Mouse (Mus musculus): ENCODE data around the gene Fscn2. TPM values are rescaled to one million over a fixed set of nuclear protein-coding genes. Genes with fewer than 3 reads are reported as not detected.

The Fscn2 gene
- polyA plus RNA-seq, 1 experiment from 2014 or later: 0.91 TPM

- H3K27ac ChIP-seq (ENCODE audit: low read length): peak overlapping the region; percentile 58
- H3K4me3 ChIP-seq (ENCODE audit: low read length): peak overlapping the region; percentile 66
- ATAC-seq (replicated peaks; ENCODE audit: extremely low read depth, insufficient read depth, low FRiP score): no peak; the same call in 1 of the 2 replicates
- no peaks in the 10 kb centered on the region for H3K27me3 ChIP-seq (ENCODE audit: control insufficient read depth, insufficient read depth, low read length)
- H3K4me2 ChIP-seq (ENCODE audit: low read depth, low read length): peak overlapping the region; percentile 93
- H3K9ac ChIP-seq (ENCODE audit: low read length): peak overlapping the region; percentile 77
- H3K9me3 ChIP-seq (replicated peaks; ENCODE audit: control insufficient read depth, low read length): no peaks in the 10 kb centered on the region
- WGBS: 2% methylated on average over 39 of the region's 40 CpGs
- peaks cover 29% of the 10 kb centered on the region for H3K36me3 ChIP-seq (ENCODE audit: control insufficient read depth, insufficient read depth)
- peaks cover 44% of the 10 kb centered on the region for H3K4me1 ChIP-seq (ENCODE audit: control insufficient read depth, insufficient read depth, low read length)
Observed at GRCm38 (mm10) chr11:120378031-120378610, 16.8 kb downstream of the Fscn2 start.

- H3K9me3 ChIP-seq (replicated peaks; ENCODE audit: control insufficient read depth, low read length): no peaks in the 10 kb centered on the region
- ATAC-seq (replicated peaks; ENCODE audit: extremely low read depth, insufficient read depth, low FRiP score): peak; percentile 83
- peak within 1 kb of the TSS; percentile 66 for H3K4me3 ChIP-seq (ENCODE audit: low read length)
- H3K27me3 ChIP-seq (ENCODE audit: control insufficient read depth, insufficient read depth, low read length): no peaks in the 10 kb centered on the region
- peaks cover 33% of the 10 kb centered on the region for H3K36me3 ChIP-seq (ENCODE audit: control insufficient read depth, insufficient read depth)
- 7% methylated on average over 54 of the region's 54 CpGs for WGBS
- peaks cover 40% of the 10 kb centered on the region for H3K4me1 ChIP-seq (ENCODE audit: control insufficient read depth, insufficient read depth, low read length)
- peak within 1 kb of the TSS; percentile 93 for H3K4me2 ChIP-seq (ENCODE audit: low read depth, low read length)
- H3K9ac ChIP-seq (ENCODE audit: low read length): peak within 1 kb of the TSS; percentile 78
- H3K27ac ChIP-seq (ENCODE audit: low read length): peak within 1 kb of the TSS; percentile 88
Observed at GRCm38 (mm10) chr11:120378611-120379540, 17.5 kb downstream of the Fscn2 start, which contains the start of gene Faap100. Gene Faap100, minus strand, starts transcription at chr11:120378764.

GRCm38 (mm10) chr11:120380271-120380670 lies 18.9 kb downstream of the Fscn2 start:
- no peak overlapping the region for H3K4me3 ChIP-seq (ENCODE audit: low read length)
- H3K9ac ChIP-seq (ENCODE audit: low read length): no peak overlapping the region
- H3K27ac ChIP-seq (ENCODE audit: low read length): no peak overlapping the region
- ATAC-seq (replicated peaks; ENCODE audit: extremely low read depth, insufficient read depth, low FRiP score): no peak
- H3K4me1 ChIP-seq (ENCODE audit: control insufficient read depth, insufficient read depth, low read length): peaks cover 31% of the 10 kb centered on the region
- H3K36me3 ChIP-seq (ENCODE audit: control insufficient read depth, insufficient read depth): peaks cover 31% of the 10 kb centered on the region
- H3K4me2 ChIP-seq (ENCODE audit: low read depth, low read length): no peak overlapping the region
- 94% methylated on average over 3 of the region's 3 CpGs for WGBS
- H3K9me3 ChIP-seq (replicated peaks; ENCODE audit: control insufficient read depth, low read length): no peaks in the 10 kb centered on the region
- H3K27me3 ChIP-seq (ENCODE audit: control insufficient read depth, insufficient read depth, low read length): no peaks in the 10 kb centered on the region

GRCm38 (mm10) chr11:120381157-120381556 lies 19.8 kb downstream of the Fscn2 start:
- Histone ChIP-seq H3K36me3 (ENCODE audit: control insufficient read depth, insufficient read depth) (peaks cover 31% of the 10 kb centered on the region), H3K4me1 (ENCODE audit: control insufficient read depth, insufficient read depth, low read length) (peaks cover 39% of the 10 kb centered on the region), H3K4me2 (ENCODE audit: low read depth, low read length) (no peak overlapping the region), H3K27ac (ENCODE audit: low read length) (peak overlapping the region; percentile 95), H3K4me3 (ENCODE audit: low read length) (no peak overlapping the region), H3K9ac (ENCODE audit: low read length) (no peak overlapping the region), H3K9me3 (replicated peaks; ENCODE audit: control insufficient read depth, low read length) (no peaks in the 10 kb centered on the region), H3K27me3 (ENCODE audit: control insufficient read depth, insufficient read depth, low read length) (no peaks in the 10 kb centered on the region)
- no peak for ATAC-seq (replicated peaks; ENCODE audit: extremely low read depth, insufficient read depth, low FRiP score)
- whole genome bisulfite sequencing: 77% methylated on average over 4 of the region's 4 CpGs

- Histone ChIP-seq H3K27ac (ENCODE audit: low read length) (peak overlapping the region; percentile 95), H3K4me1 (ENCODE audit: control insufficient read depth, insufficient read depth, low read length) (peaks cover 45% of the 10 kb centered on the region), H3K9ac (ENCODE audit: low read length) (peak overlapping the region; percentile 46), H3K36me3 (ENCODE audit: control insufficient read depth, insufficient read depth) (peaks cover 28% of the 10 kb centered on the region), H3K4me2 (ENCODE audit: low read depth, low read length) (no peak overlapping the region), H3K4me3 (ENCODE audit: low read length) (no peak overlapping the region), H3K27me3 (ENCODE audit: control insufficient read depth, insufficient read depth, low read length) (no peaks in the 10 kb centered on the region), H3K9me3 (replicated peaks; ENCODE audit: control insufficient read depth, low read length) (no peaks in the 10 kb centered on the region)
- ATAC-seq (replicated peaks; ENCODE audit: extremely low read depth, insufficient read depth, low FRiP score): peak; percentile 59
- 42% methylated on average over 9 of the region's 9 CpGs for WGBS
Observed at GRCm38 (mm10) chr11:120382509-120382908, 21.2 kb downstream of the Fscn2 start.

GRCm38 (mm10) chr11:120386632-120387031 lies 25.3 kb downstream of the Fscn2 start:
- no peak overlapping the region for H3K4me3 ChIP-seq (ENCODE audit: low read length)
- peaks cover 30% of the 10 kb centered on the region for H3K36me3 ChIP-seq (ENCODE audit: control insufficient read depth, insufficient read depth)
- WGBS: 54% methylated on average over 6 of the region's 6 CpGs
- H3K27me3 ChIP-seq (ENCODE audit: control insufficient read depth, insufficient read depth, low read length): no peaks in the 10 kb centered on the region
- no peaks in the 10 kb centered on the region for H3K9me3 ChIP-seq (replicated peaks; ENCODE audit: control insufficient read depth, low read length)
- H3K4me1 ChIP-seq (ENCODE audit: control insufficient read depth, insufficient read depth, low read length): peaks cover 31% of the 10 kb centered on the region
- ATAC-seq (replicated peaks; ENCODE audit: extremely low read depth, insufficient read depth, low FRiP score): peak; percentile 76
- H3K4me2 ChIP-seq (ENCODE audit: low read depth, low read length): peak overlapping the region; percentile 37
- H3K9ac ChIP-seq (ENCODE audit: low read length): no peak overlapping the region; the same call in 1 of the 2 replicates
- H3K27ac ChIP-seq (ENCODE audit: low read length): peak overlapping the region; percentile 99

GRCm38 (mm10) chr11:120387157-120387556 lies 25.8 kb downstream of the Fscn2 start:
- 0 out of 2 replicates have a peak, but pooled peaks have one; percentile 7 for ATAC-seq (replicated peaks; ENCODE audit: extremely low read depth, insufficient read depth, low FRiP score)
- H3K27ac ChIP-seq (ENCODE audit: low read length): peak overlapping the region; percentile 99
- peaks cover 27% of the 10 kb centered on the region for H3K36me3 ChIP-seq (ENCODE audit: control insufficient read depth, insufficient read depth)
- no peak overlapping the region for H3K4me2 ChIP-seq (ENCODE audit: low read depth, low read length)
- H3K27me3 ChIP-seq (ENCODE audit: control insufficient read depth, insufficient read depth, low read length): no peaks in the 10 kb centered on the region
- H3K9ac ChIP-seq (ENCODE audit: low read length): no peak overlapping the region
- H3K9me3 ChIP-seq (replicated peaks; ENCODE audit: control insufficient read depth, low read length): no peaks in the 10 kb centered on the region
- WGBS: 38% methylated on average over 2 of the region's 2 CpGs
- H3K4me1 ChIP-seq (ENCODE audit: control insufficient read depth, insufficient read depth, low read length): peaks cover 25% of the 10 kb centered on the region
- H3K4me3 ChIP-seq (ENCODE audit: low read length): no peak overlapping the region

- no peak for ATAC-seq (replicated peaks; ENCODE audit: extremely low read depth, insufficient read depth, low FRiP score)
- WGBS: 85% methylated on average over 9 of the region's 9 CpGs
- H3K4me3 ChIP-seq (ENCODE audit: low read length): no peak overlapping the region
- peak overlapping the region; percentile 46 for H3K27ac ChIP-seq (ENCODE audit: low read length)
- 0 out of 2 replicates have a peak overlapping the region, but pooled peaks have one; percentile 20 for H3K9ac ChIP-seq (ENCODE audit: low read length)
- no peaks in the 10 kb centered on the region for H3K9me3 ChIP-seq (replicated peaks; ENCODE audit: control insufficient read depth, low read length)
- no peak overlapping the region for H3K4me2 ChIP-seq (ENCODE audit: low read depth, low read length)
- peaks cover 18% of the 10 kb centered on the region for H3K4me1 ChIP-seq (ENCODE audit: control insufficient read depth, insufficient read depth, low read length)
- H3K27me3 ChIP-seq (ENCODE audit: control insufficient read depth, insufficient read depth, low read length): no peaks in the 10 kb centered on the region
- peaks cover 33% of the 10 kb centered on the region for H3K36me3 ChIP-seq (ENCODE audit: control insufficient read depth, insufficient read depth)
Observed at GRCm38 (mm10) chr11:120388580-120388979, 27.2 kb downstream of the Fscn2 start.

- 66% methylated on average over 4 of the region's 4 CpGs for WGBS
- Histone ChIP-seq H3K27ac (ENCODE audit: low read length) (no peak overlapping the region), H3K4me1 (ENCODE audit: control insufficient read depth, insufficient read depth, low read length) (no peaks in the 10 kb centered on the region), H3K9ac (ENCODE audit: low read length) (no peak overlapping the region), H3K9me3 (replicated peaks; ENCODE audit: control insufficient read depth, low read length) (no peaks in the 10 kb centered on the region), H3K27me3 (ENCODE audit: control insufficient read depth, insufficient read depth, low read length) (no peaks in the 10 kb centered on the region), H3K36me3 (ENCODE audit: control insufficient read depth, insufficient read depth) (peaks cover 17% of the 10 kb centered on the region), H3K4me2 (ENCODE audit: low read depth, low read length) (no peak overlapping the region), H3K4me3 (ENCODE audit: low read length) (no peak overlapping the region)
- no peak for ATAC-seq (replicated peaks; ENCODE audit: extremely low read depth, insufficient read depth, low FRiP score)
Observed at GRCm38 (mm10) chr11:120395661-120396060, 34.3 kb downstream of the Fscn2 start.

All from heart, embryonic 16.5 days (tissue).